Mouse (Mus musculus): Measurements from ENCODE around the gene Mtus2. TPM values are rescaled to one million over a fixed set of nuclear protein-coding genes. Genes with fewer than 3 reads are reported as not detected.

Mtus2 gene
- total and polyA plus RNA-seq, 3 experiments: 2.7 to 7.7 (median 3.6) TPM

GRCm38 (mm10) chr5:148346543-148346942, 389.4 kb downstream of the Mtus2 start:
- no peak for DNase-seq

- DNase-seq: no peak
Observed at GRCm38 (mm10) chr5:148348153-148348552, 391.0 kb downstream of the Mtus2 start.

- peak; percentile 71 for DNase-seq
Observed at GRCm38 (mm10) chr5:148349327-148350011, 392.3 kb downstream of the Mtus2 start.

GRCm38 (mm10) chr5:148353429-148353828, 396.3 kb downstream of the Mtus2 start:
- no peak for DNase-seq

- no peak for DNase-seq
Observed at GRCm38 (mm10) chr5:148354536-148354935, 397.4 kb downstream of the Mtus2 start.

- DNase-seq: no peak
Observed at GRCm38 (mm10) chr5:148355822-148356221, 398.7 kb downstream of the Mtus2 start.

- no peak for DNase-seq
Observed at GRCm38 (mm10) chr5:148357168-148357567, 400.0 kb downstream of the Mtus2 start.

GRCm38 (mm10) chr5:148359131-148359530, 402.0 kb downstream of the Mtus2 start:
- DNase-seq: peak; percentile 66

- DNase-seq: peak; percentile 88
Observed at GRCm38 (mm10) chr5:148360922-148361758, 404.0 kb downstream of the Mtus2 start.

GRCm38 (mm10) chr5:148361759-148362010, 404.6 kb downstream of the Mtus2 start:
- no peak for DNase-seq

- no peak for DNase-seq
Observed at GRCm38 (mm10) chr5:148362296-148362695, 405.2 kb downstream of the Mtus2 start.

GRCm38 (mm10) chr5:148363441-148364113, 406.5 kb downstream of the Mtus2 start:
- DNase-seq: no peak

Other genes with a start within 250 kb of the Mtus2 start
- gene Flt1, start 231.3 kb upstream of the Mtus2 start, total RNA-seq (2021): 10 to 100 TPM; 52.1 to 76.3 TPM
- gene Flt1, start 231.3 kb upstream of the Mtus2 start, polyA plus RNA-seq (2012; rRNA removed): 7.7 and 8.9 TPM in 2 replicates
- gene Pomp, start 96.9 kb upstream of the Mtus2 start, total RNA-seq (2021): 100 to 1,000 TPM; 187 to 199 TPM
- gene Pomp, start 96.9 kb upstream of the Mtus2 start, polyA plus RNA-seq (2012; rRNA removed): 12.2 and 21.1 TPM in 2 replicates
- 10 to 100 TPM; 17.1 to 19.8 TPM for gene Slc46a3, start 62.5 kb upstream of the Mtus2 start, total RNA-seq (2021)
- 49.2 and 55.1 TPM in 2 replicates for gene Slc46a3, start 62.5 kb upstream of the Mtus2 start, polyA plus RNA-seq (2012; rRNA removed)

Data from adrenal gland, adult 2 months (tissue).